Mouse (Mus musculus): ENCODE data around the gene Kank2. TPM values are rescaled to one million over a fixed set of nuclear protein-coding genes. Genes with fewer than 3 reads are reported as not detected.

Kank2 gene
- polyA plus RNA-seq, 1 experiment: 1.7 TPM

DNA sequence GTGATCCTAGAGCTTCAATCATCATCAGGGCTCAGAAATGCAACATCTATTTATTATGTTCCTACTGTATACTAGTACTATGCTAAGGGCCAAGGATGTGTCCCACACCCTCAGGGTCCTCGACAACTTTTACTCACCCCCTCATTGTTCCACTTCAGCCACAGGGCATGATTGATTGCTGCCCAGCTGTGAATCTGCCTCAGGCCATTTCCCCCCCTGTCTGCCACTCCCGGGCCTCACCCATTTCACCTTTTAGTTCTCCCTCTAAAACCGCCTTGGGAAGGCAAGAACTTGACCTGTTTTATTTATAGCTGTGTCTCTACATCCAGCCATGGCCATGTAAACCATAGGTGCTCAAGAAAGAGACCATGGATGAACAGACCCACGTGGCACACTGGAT, 25.4 kb upstream of the Kank2 start:
- H3K27ac ChIP-seq (ENCODE audit: control insufficient read depth, insufficient read depth, low read depth, low read length, poor library complexity): no peak overlapping the region
- no peak for TF ChIP-seq POLR2A (IDR thresholded peaks at IDR 0.05; ENCODE audit: borderline replicate concordance, control insufficient read depth, low read depth, low read length)
- no peak for TF ChIP-seq CTCF (IDR thresholded peaks at IDR 0.05; ENCODE audit: control insufficient read depth, insufficient read depth, low read length)
- H3K4me1 ChIP-seq (ENCODE audit: control insufficient read depth, insufficient read depth, low read length): no peaks in the 10 kb centered on the region
- H3K4me3 ChIP-seq (replicated peaks; ENCODE audit: control insufficient read depth, low read depth, low read length): no peak overlapping the region
- WGBS: 69% methylated on average over 4 of the region's 4 CpGs

DNA sequence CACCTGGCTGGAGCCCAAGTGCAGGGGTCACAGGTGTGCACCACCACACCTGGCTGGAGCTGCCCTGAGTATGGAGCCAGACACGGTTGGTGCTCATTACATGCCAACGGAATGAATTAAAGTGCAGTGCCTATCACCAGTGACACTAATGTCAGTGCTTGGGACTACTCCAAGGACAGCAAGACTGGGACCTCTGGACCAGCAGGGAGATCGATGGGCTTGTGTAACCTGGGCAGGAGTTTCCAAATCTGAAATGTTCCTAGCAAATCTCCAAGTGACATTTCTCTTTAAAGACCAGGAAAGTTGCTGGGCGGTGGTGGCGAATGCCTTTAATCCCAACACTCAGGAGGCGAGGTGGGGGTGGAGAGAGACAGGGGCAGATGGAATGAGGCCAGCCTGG, 24.1 kb upstream of the Kank2 start:
- 73% methylated on average over 6 of the region's 6 CpGs for WGBS
- Histone ChIP-seq H3K27ac (ENCODE audit: control insufficient read depth, insufficient read depth, low read depth, low read length, poor library complexity) (no peak overlapping the region), H3K4me1 (ENCODE audit: control insufficient read depth, insufficient read depth, low read length) (no peaks in the 10 kb centered on the region), H3K4me3 (replicated peaks; ENCODE audit: control insufficient read depth, low read depth, low read length) (no peak overlapping the region)
- TF ChIP-seq CTCF (IDR thresholded peaks at IDR 0.05; ENCODE audit: control insufficient read depth, insufficient read depth, low read length): no peak
- no peak for TF ChIP-seq POLR2A (IDR thresholded peaks at IDR 0.05; ENCODE audit: borderline replicate concordance, control insufficient read depth, low read depth, low read length)

DNA sequence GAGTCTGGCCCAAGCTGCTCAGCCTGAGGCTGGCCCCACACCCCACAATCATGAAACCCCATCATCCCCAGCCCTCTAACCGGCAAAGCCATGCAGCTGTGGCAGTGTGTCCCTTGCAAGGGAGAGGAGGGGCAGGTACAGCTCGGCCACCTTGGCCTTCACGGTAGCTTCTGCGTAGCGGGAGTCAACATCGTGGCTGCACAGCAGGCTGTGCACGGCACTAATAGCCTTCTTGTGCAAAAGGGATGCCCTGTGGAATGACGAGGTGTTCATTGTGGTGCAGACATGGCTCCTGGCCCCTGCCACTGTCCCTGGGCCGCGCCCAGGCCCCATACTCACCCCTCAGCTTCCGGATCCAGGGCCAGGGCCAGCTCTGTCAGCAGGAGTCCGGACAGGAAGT, 21.6 kb upstream of the Kank2 start:
- peaks cover 2% of the 10 kb centered on the region for H3K4me1 ChIP-seq (ENCODE audit: control insufficient read depth, insufficient read depth, low read length)
- H3K27ac ChIP-seq (ENCODE audit: control insufficient read depth, insufficient read depth, low read depth, low read length, poor library complexity): no peak overlapping the region
- 82% methylated on average over 12 of the region's 12 CpGs for WGBS
- TF ChIP-seq POLR2A (IDR thresholded peaks at IDR 0.05; ENCODE audit: borderline replicate concordance, control insufficient read depth, low read depth, low read length): no peak
- no peak for TF ChIP-seq CTCF (IDR thresholded peaks at IDR 0.05; ENCODE audit: control insufficient read depth, insufficient read depth, low read length)
- H3K4me3 ChIP-seq (replicated peaks; ENCODE audit: control insufficient read depth, low read depth, low read length): no peak overlapping the region

DNA sequence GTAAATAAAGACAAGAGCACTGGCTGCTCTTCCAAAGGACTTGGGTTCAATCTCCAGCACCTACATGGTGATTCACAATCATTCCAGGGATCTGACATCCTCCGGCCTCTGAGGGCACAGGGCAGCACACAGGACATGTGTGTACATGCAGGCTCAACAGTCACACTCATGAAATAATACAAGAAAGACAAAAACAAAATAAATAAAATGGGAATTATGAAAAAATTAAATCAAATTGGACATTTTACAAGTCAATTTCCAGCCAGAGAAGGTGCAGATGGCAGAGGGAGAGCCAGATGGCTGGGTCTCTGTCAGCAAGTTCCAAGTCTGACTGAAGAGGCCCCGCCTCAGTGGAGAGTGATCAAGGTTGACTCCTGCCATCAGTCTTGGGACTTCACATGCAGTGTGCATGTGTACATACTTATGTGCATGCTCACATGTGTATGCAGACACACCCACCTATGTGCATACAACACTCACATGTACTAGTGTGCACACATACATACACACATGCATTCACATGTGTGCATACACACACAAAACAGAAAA, 20.7 kb upstream of the Kank2 start:
- 82% methylated on average over 2 of the region's 2 CpGs for WGBS
- TF ChIP-seq POLR2A (IDR thresholded peaks at IDR 0.05; ENCODE audit: borderline replicate concordance, control insufficient read depth, low read depth, low read length) (no peak), CTCF (IDR thresholded peaks at IDR 0.05; ENCODE audit: control insufficient read depth, insufficient read depth, low read length) (no peak)
- Histone ChIP-seq H3K27ac (ENCODE audit: control insufficient read depth, insufficient read depth, low read depth, low read length, poor library complexity) (no peak overlapping the region), H3K4me1 (ENCODE audit: control insufficient read depth, insufficient read depth, low read length) (peaks cover 2% of the 10 kb centered on the region), H3K4me3 (replicated peaks; ENCODE audit: control insufficient read depth, low read depth, low read length) (no peak overlapping the region)

DNA sequence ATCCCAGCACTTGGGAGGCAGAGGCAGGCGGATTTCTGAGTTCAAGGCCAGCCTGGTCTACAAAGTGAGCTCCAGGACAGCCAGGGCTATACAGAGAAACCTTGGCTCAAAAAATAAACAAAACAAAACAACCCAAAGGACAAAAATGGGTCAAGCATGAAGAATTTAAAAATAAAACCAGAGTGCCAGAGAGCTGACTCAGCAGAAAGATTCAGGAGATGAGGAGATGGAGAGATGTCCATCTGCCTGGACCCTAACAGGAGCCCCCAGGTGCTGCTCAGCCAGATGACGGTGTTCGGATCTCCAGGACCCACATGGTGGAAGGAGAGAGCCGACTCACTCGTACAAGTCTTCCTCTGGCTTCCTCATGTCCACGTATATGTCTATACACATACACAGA, 20.0 kb upstream of the Kank2 start:
- TF ChIP-seq POLR2A (IDR thresholded peaks at IDR 0.05; ENCODE audit: borderline replicate concordance, control insufficient read depth, low read depth, low read length) (no peak), CTCF (IDR thresholded peaks at IDR 0.05; ENCODE audit: control insufficient read depth, insufficient read depth, low read length) (no peak)
- H3K27ac ChIP-seq (ENCODE audit: control insufficient read depth, insufficient read depth, low read depth, low read length, poor library complexity): no peak overlapping the region
- peaks cover 2% of the 10 kb centered on the region for H3K4me1 ChIP-seq (ENCODE audit: control insufficient read depth, insufficient read depth, low read length)
- H3K4me3 ChIP-seq (replicated peaks; ENCODE audit: control insufficient read depth, low read depth, low read length): no peak overlapping the region
- 81% methylated on average over 6 of the region's 6 CpGs for WGBS

DNA sequence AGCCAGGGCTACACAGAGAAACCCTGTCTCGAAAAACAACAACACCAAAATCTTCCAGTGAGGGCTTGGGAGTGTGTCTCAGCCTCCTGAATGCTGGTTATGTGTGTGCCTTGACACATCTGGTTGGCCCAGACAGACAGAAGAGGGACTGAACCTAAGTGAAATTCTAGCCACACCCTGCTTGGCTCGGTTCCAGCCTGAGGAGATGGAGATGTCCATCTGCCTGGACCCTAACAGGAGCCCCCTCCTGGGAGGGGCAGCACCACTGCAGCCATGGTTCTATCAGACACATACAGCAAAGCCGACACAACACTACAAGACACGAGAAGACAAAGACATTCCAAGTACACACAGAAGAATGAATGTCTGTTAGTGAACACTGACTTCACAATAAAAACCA, 19.6 kb upstream of the Kank2 start:
- Histone ChIP-seq H3K4me3 (replicated peaks; ENCODE audit: control insufficient read depth, low read depth, low read length) (no peak overlapping the region), H3K4me1 (ENCODE audit: control insufficient read depth, insufficient read depth, low read length) (peaks cover 2% of the 10 kb centered on the region), H3K27ac (ENCODE audit: control insufficient read depth, insufficient read depth, low read depth, low read length, poor library complexity) (no peak overlapping the region)
- 79% methylated on average over 4 of the region's 4 CpGs for WGBS
- TF ChIP-seq POLR2A (IDR thresholded peaks at IDR 0.05; ENCODE audit: borderline replicate concordance, control insufficient read depth, low read depth, low read length) (no peak), CTCF (IDR thresholded peaks at IDR 0.05; ENCODE audit: control insufficient read depth, insufficient read depth, low read length) (no peak)

DNA sequence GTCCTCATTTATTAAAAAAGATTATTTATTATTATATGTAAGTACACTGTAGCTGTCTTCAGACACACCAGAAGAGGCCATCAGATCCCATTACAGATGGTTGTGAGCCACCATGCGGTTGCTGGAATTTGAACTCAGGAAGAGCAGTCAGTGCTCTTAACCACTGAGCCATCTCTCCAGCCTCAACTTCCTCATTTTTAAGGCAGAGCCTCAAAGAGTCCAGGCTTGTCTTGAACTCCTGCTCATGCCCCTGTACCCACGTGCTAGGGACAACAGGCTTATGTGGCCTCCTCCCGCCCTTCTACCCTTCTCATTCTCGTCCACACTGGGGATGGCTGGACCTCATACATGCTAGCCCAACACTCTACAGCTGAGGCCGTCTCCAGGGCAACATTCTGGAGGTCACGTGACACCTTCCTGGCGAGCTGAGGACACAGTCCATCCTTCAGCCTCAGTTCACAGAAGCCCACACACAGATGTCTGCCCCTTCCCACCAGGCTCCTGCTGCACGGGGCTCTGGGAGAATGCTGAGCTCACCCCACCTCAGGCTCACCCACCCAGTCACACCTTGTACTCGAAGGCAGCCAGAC, 18.3 kb upstream of the Kank2 start:
- WGBS: 46% methylated on average over 9 of the region's 9 CpGs
- Histone ChIP-seq H3K27ac (ENCODE audit: control insufficient read depth, insufficient read depth, low read depth, low read length, poor library complexity) (no peak overlapping the region), H3K4me3 (replicated peaks; ENCODE audit: control insufficient read depth, low read depth, low read length) (no peak overlapping the region), H3K4me1 (ENCODE audit: control insufficient read depth, insufficient read depth, low read length) (peaks cover 2% of the 10 kb centered on the region)
- TF ChIP-seq CTCF (IDR thresholded peaks at IDR 0.05; ENCODE audit: control insufficient read depth, insufficient read depth, low read length): no peak

DNA sequence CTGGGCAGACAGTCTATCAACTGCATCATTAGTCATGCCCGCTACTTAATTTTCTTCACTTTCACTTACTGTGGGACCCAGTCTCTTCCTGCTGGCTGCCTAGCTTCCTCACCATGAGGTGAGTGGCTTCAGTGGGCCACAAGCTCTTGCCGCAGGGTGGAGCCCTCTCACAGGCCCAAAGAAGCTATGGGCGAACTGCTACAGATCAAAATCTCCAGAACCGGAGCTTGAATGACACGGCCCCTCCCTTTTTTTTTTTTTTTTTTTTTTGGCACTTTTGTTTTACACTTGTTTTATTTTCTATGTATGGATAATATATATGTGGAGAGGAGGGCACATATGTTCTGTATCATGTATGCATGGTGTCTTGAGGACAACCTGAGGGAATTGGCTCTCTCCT, 12.6 kb upstream of the Kank2 start:
- TF ChIP-seq POLR2A (IDR thresholded peaks at IDR 0.05; ENCODE audit: borderline replicate concordance, control insufficient read depth, low read depth, low read length): no peak
- no peak for TF ChIP-seq CTCF (IDR thresholded peaks at IDR 0.05; ENCODE audit: control insufficient read depth, insufficient read depth, low read length)
- no peak overlapping the region for H3K4me3 ChIP-seq (replicated peaks; ENCODE audit: control insufficient read depth, low read depth, low read length)
- H3K27ac ChIP-seq (ENCODE audit: control insufficient read depth, insufficient read depth, low read depth, low read length, poor library complexity): no peak overlapping the region
- WGBS: 36% methylated on average over 5 of the region's 5 CpGs
- H3K4me1 ChIP-seq (ENCODE audit: control insufficient read depth, insufficient read depth, low read length): no peaks in the 10 kb centered on the region; the same call in 1 of the 2 replicates

DNA sequence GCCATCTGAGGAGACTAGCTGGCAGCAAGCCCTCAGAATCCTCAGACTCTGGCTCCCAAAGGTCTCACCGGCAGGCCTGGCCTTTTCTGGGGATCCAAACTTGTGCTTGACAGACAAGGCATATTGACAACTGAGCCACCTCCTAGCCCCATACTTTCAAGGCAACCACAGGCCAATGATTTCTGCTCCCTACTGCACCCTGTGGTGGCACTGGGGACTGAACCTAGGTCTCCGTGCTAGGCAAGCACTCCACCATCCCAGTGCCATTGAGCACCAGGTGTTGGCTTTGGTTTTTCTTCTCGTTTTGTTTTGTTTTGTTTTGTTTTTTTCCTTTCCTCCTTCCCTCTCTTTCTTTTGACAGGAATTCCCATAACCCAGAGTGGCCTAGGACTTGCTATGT, 10.0 kb upstream of the Kank2 start:
- 58% methylated on average over 3 of the region's 3 CpGs for WGBS
- Histone ChIP-seq H3K4me3 (replicated peaks; ENCODE audit: control insufficient read depth, low read depth, low read length) (no peak overlapping the region), H3K27ac (ENCODE audit: control insufficient read depth, insufficient read depth, low read depth, low read length, poor library complexity) (no peak overlapping the region), H3K4me1 (ENCODE audit: control insufficient read depth, insufficient read depth, low read length) (no peaks in the 10 kb centered on the region; the same call in 1 of the 2 replicates)
- TF ChIP-seq POLR2A (IDR thresholded peaks at IDR 0.05; ENCODE audit: borderline replicate concordance, control insufficient read depth, low read depth, low read length): no peak
- TF ChIP-seq CTCF (IDR thresholded peaks at IDR 0.05; ENCODE audit: control insufficient read depth, insufficient read depth, low read length): peak; percentile 28; the same call in 1 of the 2 replicates
